Mouse (Mus musculus): ENCODE results near the gene Dnah7c. TPM values are rescaled to one million over a fixed set of nuclear protein-coding genes. Genes with fewer than 3 reads are reported as not detected.
A peak's percentile ranks its signal among the peaks of the same experiment; 100 is the strongest.
"Not testable (repeated sequence)": the region's sequence is repeated elsewhere in the genome, so short reads cannot be mapped to it uniquely, and the experiment has no call there.

Gene Dnah7c
- total and polyA plus RNA-seq, 2 experiments from 2014 or later: 0.19 to 1.8 TPM

DNA sequence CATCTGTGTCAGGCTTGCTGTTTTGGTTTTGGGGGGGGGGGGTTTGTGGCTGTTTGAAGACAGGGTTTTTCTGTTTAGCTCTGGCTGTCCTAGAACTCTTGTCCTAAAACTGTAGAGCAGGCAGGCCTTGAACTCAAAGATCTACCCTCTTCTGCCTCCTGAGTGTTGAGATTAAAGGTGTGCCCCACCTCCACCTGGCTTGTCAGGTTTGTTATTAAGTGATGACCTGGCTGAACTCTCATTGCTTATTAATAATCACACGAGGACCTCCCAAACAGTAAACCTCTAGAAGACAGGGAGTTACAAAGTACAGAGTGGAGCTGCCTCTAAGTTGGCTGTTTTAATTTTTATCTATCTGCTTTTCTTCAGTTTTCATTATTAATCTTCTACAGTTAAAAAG, 299.9 kb downstream of the Dnah7c start:
- Histone ChIP-seq H3K27ac (ENCODE audit: low read depth, low read length) (no peak overlapping the region), H3K9me3 (ENCODE audit: low read length) (no peaks in the 10 kb centered on the region), H3K9ac (replicated peaks; ENCODE audit: low read length, poor library complexity, severe bottlenecking) (no peak overlapping the region), H3K4me2 (ENCODE audit: low read depth, low read length, poor library complexity, severe bottlenecking) (no peak overlapping the region), H3K4me3 (ENCODE audit: low read depth, low read length) (no peak overlapping the region), H3K27me3 (ENCODE audit: insufficient read depth, low read length) (no peaks in the 10 kb centered on the region), H3K36me3 (ENCODE audit: insufficient read depth, low read length) (no peaks in the 10 kb centered on the region), H3K4me1 (ENCODE audit: insufficient read depth, low read length) (no peaks in the 10 kb centered on the region)
- DNase-seq (ENCODE audit: low spot score) (no peak), ATAC-seq (ENCODE audit: low FRiP score) (no peak)
- TF ChIP-seq CTCF (IDR thresholded peaks at IDR 0.05): no peak
- WGBS: 78% methylated on average over 1 of the region's 1 CpGs

DNA sequence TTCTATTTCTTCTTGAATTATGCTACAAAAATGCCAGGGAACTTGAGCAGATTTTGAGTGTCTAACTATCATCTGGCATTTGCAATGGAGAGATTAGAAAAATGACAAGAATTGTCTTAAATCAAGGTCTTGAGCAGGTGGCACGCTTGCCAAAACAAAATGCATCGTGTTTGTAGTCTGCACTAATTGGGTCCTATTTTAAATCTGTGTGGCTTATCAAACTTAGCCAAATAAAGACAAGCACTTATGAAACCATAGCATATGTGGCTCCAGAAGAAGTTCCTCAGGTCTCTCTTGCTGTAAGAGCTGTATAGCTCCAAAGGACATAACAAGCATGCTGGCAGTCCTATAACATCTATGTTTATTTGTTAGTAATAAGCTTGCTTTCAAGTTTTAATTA, 300.3 kb downstream of the Dnah7c start:
- H3K27ac ChIP-seq (ENCODE audit: low read depth, low read length); H3K4me3 ChIP-seq (ENCODE audit: low read depth, low read length); H3K4me1 ChIP-seq (ENCODE audit: insufficient read depth, low read length); H3K4me2 ChIP-seq (ENCODE audit: low read depth, low read length, poor library complexity, severe bottlenecking); DNase-seq (ENCODE audit: low spot score); ATAC-seq (ENCODE audit: low FRiP score); H3K9me3 ChIP-seq (ENCODE audit: low read length); H3K9ac ChIP-seq (replicated peaks; ENCODE audit: low read length, poor library complexity, severe bottlenecking); H3K27me3 ChIP-seq (ENCODE audit: insufficient read depth, low read length); H3K36me3 ChIP-seq (ENCODE audit: insufficient read depth, low read length): not testable (repeated sequence)
- 88% methylated on average over 2 of the region's 2 CpGs for WGBS

DNA sequence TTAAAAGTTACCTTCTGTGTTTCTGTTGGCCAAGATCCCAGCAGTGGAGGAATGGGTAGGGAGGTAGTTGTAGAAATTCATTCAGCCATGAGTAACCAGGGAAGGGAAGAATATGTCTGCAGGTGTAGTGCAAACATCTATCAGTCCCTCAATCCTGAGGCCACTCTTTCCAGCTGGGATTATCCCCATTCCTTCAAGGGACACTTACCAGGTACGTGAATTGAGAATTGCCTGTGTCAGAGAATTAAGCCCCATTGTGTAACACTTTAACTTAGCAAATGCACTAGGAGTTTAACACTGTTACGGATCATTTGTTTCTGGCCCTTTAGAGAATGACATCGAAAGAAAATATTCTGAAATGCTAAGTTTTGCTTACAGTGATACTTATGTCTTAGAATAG, 304.3 kb downstream of the Dnah7c start:
- not testable (repeated sequence) for ATAC-seq (ENCODE audit: low FRiP score); H3K4me3 ChIP-seq (ENCODE audit: low read depth, low read length); H3K36me3 ChIP-seq (ENCODE audit: insufficient read depth, low read length); H3K27me3 ChIP-seq (ENCODE audit: insufficient read depth, low read length); H3K27ac ChIP-seq (ENCODE audit: low read depth, low read length); H3K4me1 ChIP-seq (ENCODE audit: insufficient read depth, low read length); H3K4me2 ChIP-seq (ENCODE audit: low read depth, low read length, poor library complexity, severe bottlenecking); H3K9me3 ChIP-seq (ENCODE audit: low read length); H3K9ac ChIP-seq (replicated peaks; ENCODE audit: low read length, poor library complexity, severe bottlenecking); DNase-seq (ENCODE audit: low spot score)
- 88% methylated on average over 3 of the region's 3 CpGs for WGBS

DNA sequence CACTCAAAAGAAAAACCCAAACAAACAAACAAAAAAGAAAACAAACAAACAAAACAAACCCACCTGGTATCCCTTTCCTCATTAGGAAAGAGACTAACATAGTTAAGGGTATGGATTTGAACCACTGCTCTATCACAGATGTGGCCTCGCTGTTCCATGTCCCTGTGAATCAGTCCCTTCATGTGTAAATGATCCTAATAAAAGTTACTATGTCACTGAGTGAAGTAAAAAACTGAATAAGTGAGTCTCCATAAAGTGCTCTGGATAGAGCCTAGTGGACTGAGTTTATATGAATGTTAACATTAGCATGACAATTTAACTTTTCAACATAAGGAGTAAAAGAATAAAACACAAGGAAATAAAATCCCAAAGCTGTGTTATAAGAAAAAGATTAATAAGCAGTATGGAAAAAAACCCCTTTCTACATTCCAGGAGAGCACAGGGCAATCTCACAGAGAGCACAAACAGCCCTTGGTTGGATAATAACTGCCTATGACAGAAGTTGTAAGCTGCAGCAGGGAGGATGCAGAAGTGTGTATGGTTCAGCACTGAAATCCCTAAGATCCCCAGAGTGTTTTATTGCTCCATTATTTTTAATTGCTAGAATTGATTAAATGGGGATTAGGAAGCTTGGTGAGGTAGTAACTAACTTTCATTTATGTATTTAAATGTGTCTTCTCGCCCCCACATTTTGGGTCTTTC, 308.2 kb downstream of the Dnah7c start:
- H3K27ac ChIP-seq (ENCODE audit: low read depth, low read length); DNase-seq (ENCODE audit: low spot score); H3K9ac ChIP-seq (replicated peaks; ENCODE audit: low read length, poor library complexity, severe bottlenecking); H3K4me3 ChIP-seq (ENCODE audit: low read depth, low read length); ATAC-seq (ENCODE audit: low FRiP score); H3K9me3 ChIP-seq (ENCODE audit: low read length); H3K4me2 ChIP-seq (ENCODE audit: low read depth, low read length, poor library complexity, severe bottlenecking); H3K36me3 ChIP-seq (ENCODE audit: insufficient read depth, low read length); H3K4me1 ChIP-seq (ENCODE audit: insufficient read depth, low read length); H3K27me3 ChIP-seq (ENCODE audit: insufficient read depth, low read length): not testable (repeated sequence)
- 69% methylated on average over 2 of the region's 2 CpGs for WGBS

DNA sequence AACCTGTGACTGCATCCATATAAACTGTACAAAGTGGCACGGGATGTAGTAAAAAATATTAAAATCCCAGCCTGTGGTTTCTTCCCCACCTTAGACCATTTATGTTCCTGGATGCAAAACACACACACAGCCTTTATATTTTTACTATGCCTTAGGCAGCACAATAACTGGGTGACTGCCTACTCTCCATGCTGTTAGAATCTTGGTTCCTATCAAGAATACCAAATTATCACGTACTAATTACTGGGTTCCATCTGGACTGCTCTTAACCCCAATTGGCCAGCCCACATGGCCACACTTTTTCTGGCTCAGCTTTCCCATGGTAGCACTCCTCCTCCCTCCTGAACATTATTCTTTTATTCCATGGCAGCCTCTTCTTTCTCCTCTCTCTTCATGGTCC, 309.1 kb downstream of the Dnah7c start:
- not testable (repeated sequence) for H3K9ac ChIP-seq (replicated peaks; ENCODE audit: low read length, poor library complexity, severe bottlenecking); H3K9me3 ChIP-seq (ENCODE audit: low read length); H3K36me3 ChIP-seq (ENCODE audit: insufficient read depth, low read length); DNase-seq (ENCODE audit: low spot score); H3K27me3 ChIP-seq (ENCODE audit: insufficient read depth, low read length); H3K4me3 ChIP-seq (ENCODE audit: low read depth, low read length); H3K4me2 ChIP-seq (ENCODE audit: low read depth, low read length, poor library complexity, severe bottlenecking); H3K4me1 ChIP-seq (ENCODE audit: insufficient read depth, low read length); H3K27ac ChIP-seq (ENCODE audit: low read depth, low read length)
- WGBS: 64% methylated on average over 2 of the region's 2 CpGs
- 0 out of 2 replicates have a peak, but pooled peaks have one; percentile 31 for ATAC-seq (ENCODE audit: low FRiP score)

DNA sequence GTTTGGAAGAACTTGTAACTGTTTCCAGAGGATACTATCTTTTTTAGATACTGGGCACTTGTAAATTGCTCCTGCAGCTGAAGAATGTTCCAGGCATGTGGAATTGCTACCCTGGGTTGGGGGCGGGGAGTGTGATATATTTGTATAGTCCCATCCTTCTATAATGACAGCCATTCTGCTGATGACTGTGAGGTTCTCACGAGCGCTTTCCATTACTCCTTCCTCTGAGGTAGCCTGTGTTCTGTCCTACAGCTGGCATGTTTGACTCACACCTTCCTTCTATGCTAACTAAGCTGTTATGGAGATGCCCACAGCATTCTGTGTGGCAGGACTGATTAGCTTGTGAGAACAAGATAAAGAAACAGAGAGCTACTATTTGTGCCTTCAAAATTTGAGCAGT, 339.2 kb downstream of the Dnah7c start:
- DNase-seq (ENCODE audit: low spot score); H3K4me3 ChIP-seq (ENCODE audit: low read depth, low read length); H3K4me2 ChIP-seq (ENCODE audit: low read depth, low read length, poor library complexity, severe bottlenecking); H3K27me3 ChIP-seq (ENCODE audit: insufficient read depth, low read length); H3K9ac ChIP-seq (replicated peaks; ENCODE audit: low read length, poor library complexity, severe bottlenecking); H3K27ac ChIP-seq (ENCODE audit: low read depth, low read length); H3K36me3 ChIP-seq (ENCODE audit: insufficient read depth, low read length); ATAC-seq (ENCODE audit: low FRiP score); H3K9me3 ChIP-seq (ENCODE audit: low read length); H3K4me1 ChIP-seq (ENCODE audit: insufficient read depth, low read length): not testable (repeated sequence)
- WGBS: 82% methylated on average over 3 of the region's 3 CpGs

Measured in midbrain, postnatal 0 days (tissue).